Mouse (Mus musculus): ENCODE results near the gene Limk1. TPM values are rescaled to one million over a fixed set of nuclear protein-coding genes. Genes with fewer than 3 reads are reported as not detected.

The Limk1 gene
- polyA plus RNA-seq, 1 experiment from 2014 or later, result 0.99 TPM

DNA sequence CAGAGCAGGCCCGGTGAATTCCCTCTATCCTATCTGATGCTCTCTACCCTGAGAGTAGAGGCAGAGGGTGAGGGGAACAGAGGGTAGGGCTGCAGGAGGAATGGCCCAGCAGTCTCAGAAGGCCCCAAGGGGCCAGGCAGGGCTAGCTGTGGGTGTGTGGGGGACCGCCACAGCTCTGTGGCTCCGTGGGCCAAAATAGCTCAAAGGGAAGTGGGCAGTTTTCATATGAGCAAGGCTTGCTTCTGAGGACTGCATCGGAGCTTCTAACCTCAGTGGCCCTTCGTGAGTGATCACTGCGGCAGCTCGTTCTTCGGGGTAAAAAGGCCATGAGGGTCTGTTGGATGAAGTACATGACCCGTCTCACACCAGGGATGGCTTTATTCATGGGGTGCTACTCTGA is 74.7 kb downstream of the Limk1 start:
- Histone ChIP-seq H3K4me2 (ENCODE audit: low read depth, low read length) (no peak overlapping the region), H3K9ac (ENCODE audit: low read depth, low read length) (no peak overlapping the region), H3K4me1 (ENCODE audit: control insufficient read depth, low read depth, low read length) (no peaks in the 10 kb centered on the region; the same call in 1 of the 2 replicates), H3K36me3 (ENCODE audit: control insufficient read depth, insufficient read depth) (peaks cover 2% of the 10 kb centered on the region; the same call in 1 of the 2 replicates), H3K27ac (ENCODE audit: low read length) (no peak overlapping the region), H3K4me3 (ENCODE audit: low read depth, low read length) (no peak overlapping the region), H3K9me3 (replicated peaks; ENCODE audit: control insufficient read depth, low read length) (no peaks in the 10 kb centered on the region), H3K27me3 (ENCODE audit: control insufficient read depth, insufficient read depth, low read depth, low read length) (no peaks in the 10 kb centered on the region)
- WGBS (ENCODE audit: insufficient replicate concordance), result 56% methylated on average over 9 of the region's 9 CpGs
- no peak for ATAC-seq (ENCODE audit: low read depth)

DNA sequence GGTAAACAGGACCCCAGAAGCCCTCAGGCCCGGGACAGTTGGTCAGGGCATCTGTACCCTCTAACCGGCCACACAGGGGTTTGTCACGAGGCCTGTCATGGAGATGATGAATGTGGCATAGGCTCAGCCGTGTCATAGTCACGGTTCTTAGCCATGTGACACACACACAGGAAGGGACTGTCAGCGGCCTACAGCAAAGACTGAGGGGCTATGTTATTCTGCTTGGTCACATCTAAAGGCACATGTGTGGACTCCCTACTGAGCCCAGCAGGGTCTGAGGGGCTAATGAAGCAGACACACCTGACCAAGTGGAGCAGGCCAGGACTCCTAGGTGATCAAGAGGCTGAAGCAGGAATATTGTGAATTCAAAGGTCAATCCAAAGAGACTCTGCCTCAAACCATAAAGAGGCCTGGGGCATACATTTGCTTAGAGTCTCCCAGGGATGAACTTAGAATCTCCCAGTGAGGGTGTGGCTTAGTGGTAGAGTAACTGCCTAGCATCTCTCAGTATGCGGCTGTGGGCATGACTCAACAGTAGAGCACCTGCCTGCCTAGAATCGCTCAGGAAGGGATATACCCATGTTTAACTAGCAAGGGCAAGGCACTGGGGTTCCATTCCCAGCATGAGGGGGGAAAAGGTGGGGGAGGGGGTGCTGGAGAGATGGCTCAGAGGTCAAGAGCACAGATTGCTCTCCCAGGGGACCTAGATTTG is 76.4 kb downstream of the Limk1 start:
- H3K4me2 ChIP-seq (ENCODE audit: low read depth, low read length), result no peak overlapping the region
- H3K9me3 ChIP-seq (replicated peaks; ENCODE audit: control insufficient read depth, low read length), result no peaks in the 10 kb centered on the region
- H3K27me3 ChIP-seq (ENCODE audit: control insufficient read depth, insufficient read depth, low read depth, low read length), result no peaks in the 10 kb centered on the region
- H3K36me3 ChIP-seq (ENCODE audit: control insufficient read depth, insufficient read depth), result no peaks in the 10 kb centered on the region
- WGBS (ENCODE audit: insufficient replicate concordance), result 22% methylated on average over 8 of the region's 8 CpGs
- no peak for ATAC-seq (ENCODE audit: low read depth)
- no peak overlapping the region for H3K4me3 ChIP-seq (ENCODE audit: low read depth, low read length)
- H3K9ac ChIP-seq (ENCODE audit: low read depth, low read length), result no peak overlapping the region
- H3K27ac ChIP-seq (ENCODE audit: low read length), result no peak overlapping the region
- H3K4me1 ChIP-seq (ENCODE audit: control insufficient read depth, low read depth, low read length), result no peaks in the 10 kb centered on the region; the same call in none of the 2 replicates

DNA sequence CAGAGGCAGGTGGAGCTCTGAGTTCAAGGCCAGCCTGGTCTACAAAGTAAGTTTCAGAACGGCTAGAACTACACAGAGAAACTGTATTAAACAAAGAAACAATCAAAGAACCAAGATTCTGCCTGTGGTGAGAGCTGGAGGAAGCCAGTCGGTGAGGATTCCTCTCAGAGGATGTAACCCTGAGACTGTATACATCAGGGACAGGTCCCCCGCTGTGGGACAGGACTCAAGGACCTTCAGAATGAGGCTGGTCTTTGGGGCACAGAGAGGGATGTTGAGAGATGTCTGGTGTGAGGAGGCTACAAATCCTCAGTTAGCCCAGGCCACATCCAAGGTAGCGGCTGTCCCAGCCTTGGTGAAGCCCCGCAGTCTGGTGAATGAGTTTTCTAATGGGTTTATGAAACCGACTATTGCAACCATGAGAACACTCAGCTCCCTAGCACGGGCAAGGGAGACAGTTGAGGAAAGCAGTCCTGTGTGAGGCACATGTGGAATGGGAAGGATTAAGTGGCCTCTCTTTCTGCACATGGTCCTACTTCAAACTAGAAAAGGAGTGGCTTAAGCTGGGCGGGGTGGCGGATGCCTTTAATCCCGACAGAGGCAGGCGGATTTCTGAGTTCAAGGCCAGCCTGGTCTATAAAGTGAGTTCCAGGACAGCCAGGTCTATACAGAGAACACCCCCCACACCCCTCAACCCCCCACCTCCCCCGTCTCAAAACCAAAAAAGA is 78.3 kb downstream of the Limk1 start:
- 74% methylated on average over 12 of the region's 12 CpGs for WGBS (ENCODE audit: insufficient replicate concordance)
- Histone ChIP-seq H3K36me3 (ENCODE audit: control insufficient read depth, insufficient read depth) (no peaks in the 10 kb centered on the region), H3K4me3 (ENCODE audit: low read depth, low read length) (no peak overlapping the region), H3K9me3 (replicated peaks; ENCODE audit: control insufficient read depth, low read length) (no peaks in the 10 kb centered on the region), H3K9ac (ENCODE audit: low read depth, low read length) (no peak overlapping the region), H3K4me1 (ENCODE audit: control insufficient read depth, low read depth, low read length) (no peaks in the 10 kb centered on the region; the same call in none of the 2 replicates), H3K27me3 (ENCODE audit: control insufficient read depth, insufficient read depth, low read depth, low read length) (no peaks in the 10 kb centered on the region), H3K4me2 (ENCODE audit: low read depth, low read length) (no peak overlapping the region), H3K27ac (ENCODE audit: low read length) (no peak overlapping the region)
- ATAC-seq (ENCODE audit: low read depth), result no peak

DNA sequence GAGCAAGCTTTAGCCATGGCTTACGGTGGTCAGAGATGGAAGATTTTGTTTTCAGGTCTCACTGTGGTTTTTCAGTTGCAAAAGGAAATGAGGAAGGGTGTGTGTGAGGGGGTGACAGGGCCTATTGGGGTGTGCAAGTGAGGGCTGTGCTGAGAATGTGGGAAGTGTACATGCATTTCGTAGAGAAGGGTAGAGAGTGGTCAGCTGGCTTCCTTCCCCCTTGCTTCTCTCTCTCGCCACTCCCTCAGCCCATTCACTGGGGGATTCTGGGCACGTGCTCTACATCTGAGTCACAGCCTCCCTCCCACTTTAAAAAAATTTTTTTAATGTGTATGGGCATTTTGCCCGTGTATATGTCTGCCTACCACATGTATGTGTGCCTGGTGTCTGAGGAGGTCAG is 81.3 kb downstream of the Limk1 start:
- Histone ChIP-seq H3K4me1 (ENCODE audit: control insufficient read depth, low read depth, low read length) (no peaks in the 10 kb centered on the region; the same call in 1 of the 2 replicates), H3K9ac (ENCODE audit: low read depth, low read length) (no peak overlapping the region), H3K4me2 (ENCODE audit: low read depth, low read length) (no peak overlapping the region), H3K36me3 (ENCODE audit: control insufficient read depth, insufficient read depth) (no peaks in the 10 kb centered on the region), H3K4me3 (ENCODE audit: low read depth, low read length) (no peak overlapping the region), H3K27me3 (ENCODE audit: control insufficient read depth, insufficient read depth, low read depth, low read length) (no peaks in the 10 kb centered on the region), H3K9me3 (replicated peaks; ENCODE audit: control insufficient read depth, low read length) (no peaks in the 10 kb centered on the region), H3K27ac (ENCODE audit: low read length) (no peak overlapping the region; the same call in 1 of the 2 replicates)
- WGBS (ENCODE audit: insufficient replicate concordance), result 16% methylated on average over 5 of the region's 5 CpGs
- peak; percentile 30; the same call in 1 of the 2 replicates for ATAC-seq (ENCODE audit: low read depth)

DNA sequence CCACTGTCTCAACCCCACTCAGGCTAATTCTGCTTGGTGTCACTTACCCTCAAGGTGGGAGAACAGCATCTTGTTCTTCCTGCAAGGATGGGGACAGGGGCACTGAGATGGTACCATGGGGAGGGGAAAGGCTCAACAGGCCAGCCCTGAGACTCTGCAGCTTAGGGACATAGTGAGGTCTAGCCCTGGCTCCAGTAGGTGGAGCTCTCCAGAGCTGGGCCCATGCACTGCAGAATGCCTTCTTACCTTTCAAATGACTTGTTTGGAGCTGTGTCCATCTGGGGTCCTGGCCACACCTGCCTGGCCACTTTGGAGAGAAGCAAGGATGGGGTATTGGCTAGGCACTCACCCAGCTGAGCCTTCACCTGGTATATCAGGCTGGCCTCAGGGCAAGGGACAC is 82.1 kb downstream of the Limk1 start:
- Histone ChIP-seq H3K4me1 (ENCODE audit: control insufficient read depth, low read depth, low read length) (no peaks in the 10 kb centered on the region; the same call in 1 of the 2 replicates), H3K9ac (ENCODE audit: low read depth, low read length) (no peak overlapping the region), H3K27me3 (ENCODE audit: control insufficient read depth, insufficient read depth, low read depth, low read length) (no peaks in the 10 kb centered on the region), H3K36me3 (ENCODE audit: control insufficient read depth, insufficient read depth) (no peaks in the 10 kb centered on the region), H3K4me3 (ENCODE audit: low read depth, low read length) (no peak overlapping the region), H3K4me2 (ENCODE audit: low read depth, low read length) (no peak overlapping the region), H3K9me3 (replicated peaks; ENCODE audit: control insufficient read depth, low read length) (no peaks in the 10 kb centered on the region), H3K27ac (ENCODE audit: low read length) (peak overlapping the region; percentile 46; the same call in 1 of the 2 replicates)
- ATAC-seq (ENCODE audit: low read depth), result no peak

Other genes with a start within 250 kb of the Limk1 start
- 9.9 and 11.6 TPM in 2 replicates for gene Gtf2ird1, start 231.9 kb downstream of the Limk1 start, polyA plus RNA-seq (2015; fragmentation: Nextera tagmentation; extraction: Ambion mirVana)
- 0.43 and 0.48 TPM in 2 replicates for gene Clip2, start 136.2 kb downstream of the Limk1 start, polyA plus RNA-seq (2015; fragmentation: Nextera tagmentation; extraction: Ambion mirVana)
- gene Syna, start 128.4 kb downstream of the Limk1 start, polyA plus RNA-seq (2015; fragmentation: Nextera tagmentation; extraction: Ambion mirVana), result not detected in 2 replicates
- 130 and 141 TPM in 2 replicates for gene Rfc2, start 107.2 kb downstream of the Limk1 start, polyA plus RNA-seq (2015; fragmentation: Nextera tagmentation; extraction: Ambion mirVana)
- 1.7 and 2.9 TPM in 2 replicates for gene Lat2, start 73.6 kb downstream of the Limk1 start, polyA plus RNA-seq (2015; fragmentation: Nextera tagmentation; extraction: Ambion mirVana)
- gene Eif4h, start 49.1 kb downstream of the Limk1 start, polyA plus RNA-seq (2015; fragmentation: Nextera tagmentation; extraction: Ambion mirVana), result 167 TPM in 2 replicates
- 3.5 and 5.7 TPM in 2 replicates for gene Eln, start 58.7 kb upstream of the Limk1 start, polyA plus RNA-seq (2015; fragmentation: Nextera tagmentation; extraction: Ambion mirVana)
- gene Tmem270, start 218.1 kb upstream of the Limk1 start, polyA plus RNA-seq (2015; fragmentation: Nextera tagmentation; extraction: Ambion mirVana), result 0.09 and 0.12 TPM in 2 replicates
- gene Cldn13, start 226.9 kb upstream of the Limk1 start, polyA plus RNA-seq (2015; fragmentation: Nextera tagmentation; extraction: Ambion mirVana), result 258 and 277 TPM in 2 replicates
- gene Mettl27, start 243.8 kb upstream of the Limk1 start, polyA plus RNA-seq (2015; fragmentation: Nextera tagmentation; extraction: Ambion mirVana), result 20.8 and 25.3 TPM in 2 replicates